Mouse (Mus musculus) bone marrow macrophage, adult 2 months (primary cell): Measurements from ENCODE around the gene Tatdn2. TPM values are rescaled to one million over a fixed set of nuclear protein-coding genes. Genes with fewer than 3 reads are reported as not detected.
"Not testable (repeated sequence)": the region's sequence is repeated elsewhere in the genome, so short reads cannot be mapped to it uniquely, and the experiment has no call there.

Experiments used
- H3K27ac ChIP-seq: 2 replicates; pipeline ENCODE4 v1.5.1; 2012; ENCODE audit warnings: low read depth, low read length; ENCODE audit not compliant: insufficient read depth
- H3K4me1 ChIP-seq: 2 replicates; pipeline ENCODE4 v1.6.1; 2012; ENCODE audit warnings: low read length; ENCODE audit not compliant: control insufficient read depth, insufficient read depth
- H3K4me3 ChIP-seq: 2 replicates; pipeline ENCODE4 v1.5.1; 2012; ENCODE audit warnings: mild to moderate bottlenecking, low read length, moderate library complexity; ENCODE audit not compliant: insufficient read depth
- CTCF ChIP-seq: IDR thresholded peaks from 2 replicates; pipeline ENCODE4 v1.5.1; 2012; ENCODE audit warnings: low read depth, mild to moderate bottlenecking, low read length, moderate library complexity
- POLR2A ChIP-seq: IDR thresholded peaks from 2 replicates; pipeline ENCODE4 v1.6.1; 2012; ENCODE audit warnings: mild to moderate bottlenecking, low read depth, low read length, borderline replicate concordance
- polyA plus RNA-seq: library from polyadenylated mRNA; stranded (reverse); fragments of >200 nt; gene quantifications from 2 replicates; pipeline ENCODE4 v1.2.4, GENCODE M21; 2012; ENCODE audit not compliant: missing spikeins, insufficient read depth, insufficient read length

Tatdn2 gene
- polyA plus RNA-seq, 1 experiment: 32.1 TPM

- peak overlapping the region; percentile 75 for H3K27ac ChIP-seq
- TF ChIP-seq POLR2A: no peak
- TF ChIP-seq CTCF: no peak
- peaks cover 43% of the 10 kb centered on the region for H3K4me1 ChIP-seq
- peak overlapping the region; percentile 7; the same call in 1 of the 2 replicates for H3K4me3 ChIP-seq
These were observed 6.3 kb upstream of the Tatdn2 start for GRCm38 (mm10) chr6:113690400-113691083.

DNA sequence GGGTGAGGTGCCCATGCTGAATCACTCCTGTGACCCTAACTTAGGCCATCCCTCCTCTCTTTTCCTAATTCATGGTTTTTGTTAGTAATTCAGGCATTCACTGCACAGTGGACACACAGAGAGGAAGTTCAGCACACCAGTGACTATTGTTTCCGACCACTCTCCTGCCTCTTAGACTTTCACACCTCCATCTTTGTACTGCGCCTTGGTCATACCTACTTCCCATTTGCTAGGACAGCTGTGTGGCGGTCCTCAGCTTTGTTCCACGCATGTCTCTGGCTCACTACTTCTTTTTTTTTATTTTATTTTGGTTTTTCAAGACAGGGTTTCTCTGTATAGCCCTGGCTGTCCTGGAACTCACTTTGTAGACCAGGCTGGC, 5.8 kb upstream of the Tatdn2 start:
- H3K4me1 ChIP-seq: peaks cover 49% of the 10 kb centered on the region
- TF ChIP-seq POLR2A (no peak), CTCF (no peak)
- peak overlapping the region; percentile 7; the same call in 1 of the 2 replicates for H3K4me3 ChIP-seq
- H3K27ac ChIP-seq: peak overlapping the region; percentile 75

DNA sequence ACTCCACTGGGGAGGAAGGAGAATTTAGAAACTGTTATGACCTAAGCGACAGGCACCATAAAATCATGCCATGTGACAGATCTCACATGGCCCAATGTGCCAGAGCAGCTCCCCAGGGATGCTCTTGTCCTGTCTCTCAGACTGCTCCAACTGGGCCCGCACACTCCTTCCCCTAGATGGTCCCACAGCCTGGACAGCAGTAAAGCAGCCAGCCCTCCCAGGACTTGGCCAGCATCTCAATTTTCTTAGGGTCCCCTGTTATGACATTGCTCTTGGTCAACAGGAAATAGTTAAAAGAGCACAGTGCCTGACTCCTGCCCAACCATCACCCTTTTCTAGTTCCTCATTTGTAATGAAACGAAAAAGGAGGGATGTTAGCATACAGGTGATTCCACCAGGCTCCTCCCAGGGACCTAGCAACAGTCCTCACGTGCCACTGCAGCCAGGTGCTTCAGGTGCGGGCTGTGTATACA, 4.2 kb upstream of the Tatdn2 start:
- peaks cover 51% of the 10 kb centered on the region for H3K4me1 ChIP-seq
- peak overlapping the region; percentile 80 for H3K27ac ChIP-seq
- no peak for TF ChIP-seq CTCF
- TF ChIP-seq POLR2A: no peak
- H3K4me3 ChIP-seq: no peak overlapping the region

- TF ChIP-seq POLR2A (no peak), CTCF (no peak)
- H3K4me1 ChIP-seq: peaks cover 51% of the 10 kb centered on the region
- no peak overlapping the region for H3K4me3 ChIP-seq
- H3K27ac ChIP-seq: peak overlapping the region; percentile 11; the same call in 1 of the 2 replicates
These were observed 3.5 kb upstream of the Tatdn2 start for GRCm38 (mm10) chr6:113693377-113693776.

DNA sequence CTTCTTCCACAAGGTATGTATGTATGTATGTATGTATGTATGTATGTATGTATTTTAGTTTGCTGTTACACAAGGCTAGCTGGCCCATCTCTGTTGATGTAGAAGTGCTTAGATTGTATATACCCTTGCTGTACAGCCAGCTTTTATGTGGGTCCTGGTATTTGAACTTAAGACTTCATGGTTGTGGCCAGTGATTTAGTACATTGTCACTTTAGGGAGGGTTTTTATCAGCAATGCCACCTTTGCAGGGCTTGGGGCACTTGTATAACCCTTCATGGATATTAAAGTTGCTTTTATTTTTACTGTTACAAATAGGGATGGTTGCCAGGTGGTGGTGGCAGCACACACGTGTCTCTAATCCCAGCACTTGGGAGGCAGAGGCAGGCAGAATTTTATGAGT, 1.6 kb upstream of the Tatdn2 start:
- TF ChIP-seq CTCF: no peak
- no peak for TF ChIP-seq POLR2A
- H3K27ac ChIP-seq: peak overlapping the region; percentile 86; the same call in 1 of the 2 replicates
- H3K4me1 ChIP-seq: peaks cover 51% of the 10 kb centered on the region
- no peak overlapping the region for H3K4me3 ChIP-seq

- Histone ChIP-seq H3K4me1 (peaks cover 48% of the 10 kb centered on the region), H3K4me3 (peak overlapping the region; percentile 40), H3K27ac (peak overlapping the region; percentile 86)
- TF ChIP-seq CTCF (no peak), POLR2A (no peak)
These were observed 989 bp upstream of the Tatdn2 start for GRCm38 (mm10) chr6:113695766-113696355.

DNA sequence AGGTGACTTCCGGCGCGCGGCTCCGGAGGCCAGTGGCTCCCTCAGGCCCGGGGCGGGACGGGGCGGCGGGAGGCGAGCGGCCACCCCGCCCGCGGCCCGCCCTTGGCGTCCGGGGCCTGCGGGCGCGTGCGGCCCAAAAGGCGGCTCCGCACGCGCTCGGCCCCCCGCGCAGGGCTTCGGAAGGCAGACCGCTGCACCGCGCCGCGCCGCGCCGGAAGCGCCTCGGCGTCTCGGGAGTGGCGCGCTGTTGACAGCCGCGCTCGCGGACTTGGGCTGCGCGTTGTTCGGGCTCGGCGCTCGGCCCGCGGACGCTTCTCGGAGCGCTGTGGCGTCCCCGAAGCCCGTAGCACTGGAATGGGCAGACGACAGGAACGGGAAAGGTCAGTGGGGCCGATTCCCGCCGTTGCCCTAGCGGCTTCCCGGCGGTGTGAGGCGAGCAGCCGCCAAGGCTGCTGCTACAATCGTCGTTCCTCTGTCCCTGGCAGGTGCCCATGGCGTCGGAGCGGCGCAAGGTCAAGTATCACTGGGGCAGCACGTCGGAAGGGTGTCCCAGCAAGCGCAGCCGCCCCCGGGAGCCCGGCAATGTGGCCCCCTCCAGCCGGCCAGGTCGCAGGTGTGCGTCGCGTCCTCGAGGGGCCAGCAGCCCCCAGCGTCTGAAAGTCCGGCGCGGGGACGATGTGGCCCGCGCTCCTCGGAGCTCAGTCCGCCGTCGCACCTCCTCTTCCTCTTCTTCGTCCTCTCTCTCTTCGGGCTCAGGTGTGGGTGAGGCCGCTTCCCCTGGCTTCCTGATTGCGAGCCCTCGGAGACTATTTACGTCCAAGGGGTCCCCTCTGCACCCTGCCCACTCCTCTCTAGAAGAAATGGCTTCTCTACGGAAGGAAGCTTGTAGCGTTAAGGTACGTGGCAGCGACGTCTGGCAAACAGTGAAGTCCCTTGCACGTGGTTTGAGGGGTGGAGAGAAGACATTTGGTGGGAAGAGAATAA, 664 bp downstream of the Tatdn2 start:
- TF ChIP-seq CTCF (no peak), POLR2A (no peak)

GRCm38 (mm10) chr6:113712718-113713117, 15.9 kb downstream of the Tatdn2 start:
- H3K27ac ChIP-seq: peak overlapping the region; percentile 11
- no peak overlapping the region for H3K4me3 ChIP-seq
- TF ChIP-seq CTCF (no peak), POLR2A (no peak)
- peaks cover 44% of the 10 kb centered on the region for H3K4me1 ChIP-seq

More for the DNA sequence above, 664 bp downstream of the Tatdn2 start:
- Histone ChIP-seq H3K27ac (peak overlapping the region; percentile 58), H3K4me3 (peak overlapping the region; percentile 72), H3K4me1 (peaks cover 46% of the 10 kb centered on the region)

DNA sequence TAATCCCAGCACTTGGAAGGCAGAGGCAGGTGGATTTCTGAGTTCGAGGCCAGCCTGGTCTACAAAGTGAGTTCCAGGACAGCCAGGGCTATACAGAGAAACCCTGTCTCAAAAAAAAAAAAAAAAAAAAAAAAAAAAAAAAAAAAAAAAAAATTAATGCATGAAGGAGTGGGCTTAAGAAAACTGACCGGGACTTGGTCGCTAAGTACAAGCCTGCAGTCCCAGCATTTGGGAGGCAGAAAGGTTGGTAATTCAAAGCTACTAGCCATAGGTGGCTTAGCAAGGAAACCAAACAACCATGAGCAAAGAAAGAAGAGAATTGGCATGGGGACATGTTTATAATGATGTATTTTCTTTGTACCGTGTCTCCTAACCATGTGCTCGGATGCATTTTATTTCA, 16.5 kb downstream of the Tatdn2 start:
- not testable (repeated sequence) for H3K4me3 ChIP-seq
- Histone ChIP-seq H3K4me1 (peaks cover 51% of the 10 kb centered on the region), H3K27ac (peak overlapping the region; percentile 95)

- peaks cover 53% of the 10 kb centered on the region for H3K4me1 ChIP-seq
- H3K27ac ChIP-seq: peak overlapping the region; percentile 95
- no peak for TF ChIP-seq CTCF
- no peak for TF ChIP-seq POLR2A
- no peak overlapping the region for H3K4me3 ChIP-seq
These were observed 17.4 kb downstream of the Tatdn2 start for GRCm38 (mm10) chr6:113714276-113714675.
